Comparison of ENCODE assay signal across 1 mouse cellular context in the genomic region with DNA sequence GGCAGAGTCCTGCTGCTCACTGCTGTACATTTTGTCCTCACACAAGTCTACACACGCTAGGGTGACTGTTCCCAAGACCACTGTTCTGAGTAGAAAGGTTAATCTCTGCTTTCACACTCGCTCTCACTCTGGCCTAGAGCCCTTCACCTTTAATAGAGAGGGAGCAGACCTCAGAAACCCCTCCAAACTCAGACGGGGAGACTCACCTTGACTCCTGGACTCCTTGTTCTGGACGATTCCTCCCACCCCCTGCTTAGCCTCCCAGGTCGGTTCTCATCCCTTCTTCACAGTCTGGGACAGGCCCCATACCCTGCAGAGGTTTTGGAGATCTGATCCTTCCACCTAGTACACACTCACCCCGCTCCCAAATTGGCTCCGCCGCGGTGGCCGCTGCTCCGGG.
TF ChIP-seq lines count a peak whose summit lies in the region.

No protein-coding gene starts in this region.

TF ChIP-seq in MEL, 35 proteins besides CTCF, POLR2A, EP300 and RAD21:
- TF ChIP-seq MAFK (IDR thresholded peaks at IDR 0.05; ENCODE audit: borderline replicate concordance, low read depth, low read length): no peak
- TF ChIP-seq TBP (IDR thresholded peaks at IDR 0.05; ENCODE audit: low read depth, low read length): no peak
- TF ChIP-seq POLR2AphosphoS2 (IDR thresholded peaks at IDR 0.05; ENCODE audit: low read length): no peak
- no peak for TF ChIP-seq MAX (IDR thresholded peaks at IDR 0.05; ENCODE audit: low read length)
- TF ChIP-seq SMC3 (IDR thresholded peaks at IDR 0.05; ENCODE audit: low read depth, low read length): no peak
- no peak for TF ChIP-seq UBTF (IDR thresholded peaks at IDR 0.05; ENCODE audit: borderline replicate concordance, insufficient read depth, low read depth, low read length)
- TF ChIP-seq MXI1 (IDR thresholded peaks at IDR 0.05; ENCODE audit: low read depth, low read length): no peak
- no peak for TF ChIP-seq ZKSCAN1 (IDR thresholded peaks at IDR 0.05; ENCODE audit: low read depth, low read length)
- TF ChIP-seq GABPA (IDR thresholded peaks at IDR 0.05; ENCODE audit: low read depth, low read length): no peak
- TF ChIP-seq CHD2 (IDR thresholded peaks at IDR 0.05; ENCODE audit: low read length): no peak
- TF ChIP-seq POLR2AphosphoS5 (IDR thresholded peaks at IDR 0.05; ENCODE audit: borderline replicate concordance, low read depth, low read length): no peak
- no peak; the same call in 1 of the 2 replicates for TF ChIP-seq E2F4 (IDR thresholded peaks at IDR 0.05; ENCODE audit: borderline replicate concordance, low read depth, low read length)
TF ChIP-seq in MEL: peak in this region for 0.
